Mouse (Mus musculus) forebrain, postnatal 0 days (tissue): Measurements from ENCODE around the gene Tpm3. TPM values are rescaled to one million over a fixed set of nuclear protein-coding genes. Genes with fewer than 3 reads are reported as not detected.

Experiments
- ATAC-seq: fragments of 200-750 bp; cut with Nextera tagmentation; 2 replicates; pipeline ENCODE4 v1.8.0; 2017; ENCODE audit warnings: mild to moderate bottlenecking, moderate library complexity
- DNase-seq: peaks from one replicate; pipeline ENCODE4 v3.0.0-alpha.2; 2015
- H3K27ac ChIP-seq: fragments of 300-500 bp; sonication (generic); 2 replicates; pipeline ENCODE4 v1.5.1; 2014; ENCODE audit warnings: low read depth, mild to moderate bottlenecking, antibody characterized with exemption, low read length, moderate library complexity, mixed read lengths
- H3K27me3 ChIP-seq: fragments of 300-500 bp; sonication (generic); 2 replicates; pipeline ENCODE4 v1.6.1; 2014; ENCODE audit warnings: mild to moderate bottlenecking, low read length, mixed read lengths; ENCODE audit not compliant: insufficient read depth
- H3K36me3 ChIP-seq: fragments of 300-500 bp; sonication (generic); 2 replicates; pipeline ENCODE4 v1.6.1; 2014; ENCODE audit warnings: mild to moderate bottlenecking, moderate library complexity; ENCODE audit not compliant: insufficient read depth
- H3K4me1 ChIP-seq: fragments of 300-500 bp; sonication (generic); 2 replicates; pipeline ENCODE4 v1.6.1; 2014; ENCODE audit warnings: antibody characterized with exemption; ENCODE audit not compliant: insufficient read depth
- H3K4me2 ChIP-seq: fragments of 300-500 bp; sonication (generic); 2 replicates; pipeline ENCODE4 v1.6.1; 2014; ENCODE audit warnings: low read depth, mild to moderate bottlenecking, moderate library complexity
- H3K4me3 ChIP-seq: fragments of 300-500 bp; sonication (generic); 2 replicates; pipeline ENCODE4 v1.5.1; 2014; ENCODE audit warnings: low read depth, low read length, mixed read lengths
- H3K9ac ChIP-seq: fragments of 300-500 bp; sonication (generic); 2 replicates; pipeline ENCODE4 v1.6.1; 2014; ENCODE audit warnings: mild to moderate bottlenecking
- H3K9me3 ChIP-seq: fragments of 300-500 bp; sonication (generic); 2 replicates; pipeline ENCODE4 v1.6.1; 2016; ENCODE audit warnings: low read length
- CTCF ChIP-seq: sonication (generic); IDR thresholded peaks from 2 replicates; pipeline ENCODE4 v1.5.1; 2016; ENCODE audit warnings: antibody characterized with exemption, control low read depth, low read depth
- WGBS: fragments of 180-500 bp; shearing (Covaris S2); extraction: QIAGEN DNeasy Blood & Tissue Kit; methylation state at CpG from one replicate; pipeline ENCODE4 v1.1.7; 2014; 5-methylcytosine and 5-hydroxymethylcytosine counted together
- polyA plus RNA-seq: library from polyadenylated mRNA; unstranded; fragments of >200 nt; fragmentation: Nextera tagmentation; extraction: Ambion mirVana; gene quantifications from 2 replicates; pipeline ENCODE4 v1.2.1, GENCODE M21; 2015
- total RNA-seq: library from RNA; depleted of rRNA; stranded (reverse); fragments of >200 nt; gene quantifications from 2 replicates; pipeline ENCODE4 v1.2.3, GENCODE M21; 2014

Tpm3 gene
- total and polyA plus RNA-seq, 2 experiments from 2014 or later = 316 to 440 TPM

- Histone ChIP-seq H3K27me3 (no peaks in the 10 kb centered on the region), H3K9me3 (no peaks in the 10 kb centered on the region), H3K4me2 (no peak overlapping the region), H3K9ac (no peak overlapping the region), H3K36me3 (peaks cover 45% of the 10 kb centered on the region), H3K27ac (no peak overlapping the region), H3K4me1 (no peaks in the 10 kb centered on the region), H3K4me3 (no peak overlapping the region)
- no peak for ATAC-seq
- WGBS = 87% methylated on average over 5 of the region's 5 CpGs
- no peak for DNase-seq
- TF ChIP-seq CTCF = no peak
Measured at GRCm38 (mm10) chr3:90097928-90098327, 25.5 kb downstream of the Tpm3 start.

GRCm38 (mm10) chr3:90101010-90101409 lies 28.6 kb downstream of the Tpm3 start:
- Histone ChIP-seq H3K36me3 (peaks cover 26% of the 10 kb centered on the region), H3K9ac (no peak overlapping the region), H3K4me1 (no peaks in the 10 kb centered on the region), H3K9me3 (no peaks in the 10 kb centered on the region), H3K27ac (no peak overlapping the region), H3K4me3 (no peak overlapping the region), H3K27me3 (no peaks in the 10 kb centered on the region), H3K4me2 (no peak overlapping the region)
- DNase-seq = no peak
- 92% methylated on average over 3 of the region's 3 CpGs for WGBS
- TF ChIP-seq CTCF = no peak
- ATAC-seq = no peak

- Histone ChIP-seq H3K9ac (no peak overlapping the region), H3K4me2 (no peak overlapping the region), H3K9me3 (no peaks in the 10 kb centered on the region), H3K4me1 (no peaks in the 10 kb centered on the region), H3K36me3 (peaks cover 22% of the 10 kb centered on the region), H3K4me3 (no peak overlapping the region), H3K27ac (no peak overlapping the region), H3K27me3 (no peaks in the 10 kb centered on the region)
- 98% methylated on average over 2 of the region's 2 CpGs for WGBS
- DNase-seq = no peak
- TF ChIP-seq CTCF = no peak
- ATAC-seq = no peak
Measured at GRCm38 (mm10) chr3:90101673-90102072, 29.2 kb downstream of the Tpm3 start.

- Histone ChIP-seq H3K9ac (no peak overlapping the region), H3K36me3 (peaks cover 22% of the 10 kb centered on the region), H3K4me2 (no peak overlapping the region), H3K27ac (no peak overlapping the region), H3K9me3 (no peaks in the 10 kb centered on the region), H3K4me3 (no peak overlapping the region), H3K27me3 (no peaks in the 10 kb centered on the region), H3K4me1 (no peaks in the 10 kb centered on the region)
- TF ChIP-seq CTCF = no peak
- 88% methylated on average over 2 of the region's 2 CpGs for WGBS
- DNase-seq (no peak), ATAC-seq (no peak)
Measured at GRCm38 (mm10) chr3:90102239-90102638, 29.8 kb downstream of the Tpm3 start.

GRCm38 (mm10) chr3:90103176-90103575 lies 30.7 kb downstream of the Tpm3 start:
- TF ChIP-seq CTCF = no peak
- peaks cover 19% of the 10 kb centered on the region for H3K36me3 ChIP-seq
- 89% methylated on average over 2 of the region's 2 CpGs for WGBS
- no peaks in the 10 kb centered on the region for H3K4me1 ChIP-seq
- DNase-seq (no peak), ATAC-seq (no peak)
- H3K27me3 ChIP-seq = no peaks in the 10 kb centered on the region
- H3K27ac ChIP-seq = no peak overlapping the region
- no peaks in the 10 kb centered on the region for H3K9me3 ChIP-seq
- no peak overlapping the region for H3K4me2 ChIP-seq
- no peak overlapping the region for H3K4me3 ChIP-seq
- H3K9ac ChIP-seq = no peak overlapping the region

GRCm38 (mm10) chr3:90103938-90104337 lies 31.5 kb downstream of the Tpm3 start, which contains the start of gene Nup210l:
TSS of gene Nup210l (plus strand) at chr3:90104132.
- no peak for DNase-seq
- Histone ChIP-seq H3K4me3 (no peak within 1 kb of the TSS), H3K36me3 (peaks cover 12% of the 10 kb centered on the region), H3K4me1 (no peaks in the 10 kb centered on the region), H3K27me3 (no peaks in the 10 kb centered on the region), H3K9ac (no peak within 1 kb of the TSS), H3K9me3 (no peaks in the 10 kb centered on the region), H3K4me2 (no peak within 1 kb of the TSS), H3K27ac (no peak within 1 kb of the TSS)
- 86% methylated on average over 13 of the region's 13 CpGs for WGBS
- no peak for TF ChIP-seq CTCF
- no peak for ATAC-seq

- no peak overlapping the region for H3K27ac ChIP-seq
- H3K4me2 ChIP-seq = no peak overlapping the region
- no peak overlapping the region for H3K4me3 ChIP-seq
- no peak for TF ChIP-seq CTCF
- H3K9ac ChIP-seq = no peak overlapping the region
- peak; percentile 23 for DNase-seq
- 68% methylated on average over 2 of the region's 2 CpGs for WGBS
- no peaks in the 10 kb centered on the region for H3K4me1 ChIP-seq
- peak; percentile 87 for ATAC-seq
- no peaks in the 10 kb centered on the region for H3K27me3 ChIP-seq
- H3K9me3 ChIP-seq = no peaks in the 10 kb centered on the region
- H3K36me3 ChIP-seq = no peaks in the 10 kb centered on the region
Measured at GRCm38 (mm10) chr3:90111706-90112105, 39.3 kb downstream of the Tpm3 start.

- H3K4me2 ChIP-seq = no peak overlapping the region
- no peak overlapping the region for H3K27ac ChIP-seq
- H3K4me3 ChIP-seq = no peak overlapping the region
- H3K4me1 ChIP-seq = no peaks in the 10 kb centered on the region
- H3K9me3 ChIP-seq = no peaks in the 10 kb centered on the region
- 0 out of 2 replicates have a peak, but pooled peaks have one; percentile 22 for TF ChIP-seq CTCF
- no peaks in the 10 kb centered on the region for H3K36me3 ChIP-seq
- H3K27me3 ChIP-seq = no peaks in the 10 kb centered on the region
- no peak for DNase-seq
- 97% methylated on average over 2 of the region's 2 CpGs for WGBS
- ATAC-seq = no peak; the same call in 1 of the 2 replicates
- H3K9ac ChIP-seq = no peak overlapping the region
Measured at GRCm38 (mm10) chr3:90114342-90114741, 41.9 kb downstream of the Tpm3 start.
